Mouse (Mus musculus): Measurements from ENCODE around the gene Cpsf4l.
A peak's percentile ranks its signal among the peaks of the same experiment; 100 is the strongest.

Cpsf4l gene

GRCm38 (mm10) chr11:113709731-113710256 lies at the start of gene Cpsf4l:
Gene Cpsf4l, minus strand, starts transcription at chr11:113710017.
- no peak for DNase-seq (ENCODE audit: low read depth)

DNA sequence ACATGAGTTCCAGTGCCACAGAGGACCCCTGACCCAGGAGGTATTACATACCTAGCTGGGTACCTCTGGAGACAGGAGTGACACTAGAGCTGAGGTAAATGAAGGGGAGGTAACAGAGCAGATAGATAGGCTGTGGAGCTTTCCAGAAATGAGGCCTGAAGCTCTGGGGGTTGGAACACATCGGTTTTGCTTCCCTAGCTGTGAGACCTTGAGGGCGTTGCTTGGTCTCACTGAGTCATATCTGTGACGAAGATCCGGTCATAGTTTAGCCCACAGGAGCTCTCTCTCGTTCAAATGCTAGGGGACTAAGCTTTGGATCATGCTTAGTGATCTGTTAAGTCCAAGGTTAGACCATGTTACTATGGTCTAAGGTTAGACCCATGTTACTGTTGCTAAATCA lies 49.0 kb upstream of the Cpsf4l start:
- no peak for DNase-seq (ENCODE audit: low read depth)

DNA sequence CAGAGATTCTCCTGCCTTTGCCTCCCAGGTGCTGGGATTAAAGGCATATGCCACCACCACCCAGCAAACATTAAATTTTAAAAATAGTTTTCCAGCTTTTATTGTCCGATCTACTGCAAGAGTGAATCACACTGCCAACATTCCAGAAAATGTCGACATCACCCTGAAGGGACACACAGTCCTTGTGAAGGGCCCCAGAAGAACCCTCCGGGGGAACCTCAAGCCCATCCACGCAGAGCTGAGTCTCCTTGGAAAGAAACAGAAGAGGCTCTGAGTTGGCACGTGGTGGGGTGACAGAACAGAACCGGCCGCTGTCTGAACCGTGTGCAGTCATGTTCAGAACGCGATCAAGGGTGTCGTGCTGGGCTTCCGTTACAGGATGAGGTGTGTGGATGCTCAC lies 46.8 kb upstream of the Cpsf4l start:
- no peak for DNase-seq (ENCODE audit: low read depth)

- DNase-seq (ENCODE audit: low read depth): no peak
Measured at GRCm38 (mm10) chr11:113755878-113756277, 46.1 kb upstream of the Cpsf4l start.

- DNase-seq (ENCODE audit: low read depth): no peak
Measured at GRCm38 (mm10) chr11:113754845-113755244, 45.0 kb upstream of the Cpsf4l start.

DNA sequence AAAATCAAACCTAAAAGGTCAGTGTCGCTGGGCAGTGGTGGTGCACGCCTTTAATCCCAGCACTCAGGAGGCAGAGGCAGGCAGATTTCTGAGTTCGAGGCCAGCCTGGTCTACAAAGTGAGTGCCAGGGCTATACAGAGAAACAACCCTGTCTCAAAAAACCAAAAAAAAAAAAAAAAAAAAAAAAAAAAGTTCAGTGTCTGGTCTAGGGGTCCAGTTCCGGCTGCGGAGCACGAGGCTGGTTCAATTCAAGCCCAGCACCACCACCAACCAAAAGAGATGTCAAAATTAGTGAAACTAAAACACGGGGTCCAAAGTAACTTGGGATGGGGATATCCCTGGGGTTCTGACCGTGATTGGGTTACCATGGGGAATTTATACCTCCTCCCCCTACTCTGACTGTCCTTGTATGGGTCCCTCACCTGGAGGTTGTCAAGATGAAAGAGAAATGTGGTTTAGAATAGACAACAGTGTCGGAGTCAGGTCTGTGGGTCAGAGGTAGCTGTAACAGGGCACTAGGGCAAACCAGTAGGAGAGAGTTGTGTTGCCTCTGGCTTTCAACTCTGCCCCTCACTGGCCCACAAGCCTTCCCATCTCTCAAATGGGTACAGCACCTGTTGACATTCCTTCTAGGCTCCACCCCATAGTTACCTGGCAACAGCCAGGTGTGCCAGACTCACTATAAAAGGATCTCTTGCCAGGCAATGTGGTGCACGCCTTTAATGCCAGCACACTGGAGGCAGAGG lies 43.0 kb upstream of the Cpsf4l start:
- no peak for DNase-seq (ENCODE audit: low read depth)

- peak; percentile 78 for DNase-seq (ENCODE audit: low read depth)
Measured at GRCm38 (mm10) chr11:113752158-113752661, 42.4 kb upstream of the Cpsf4l start.

- peak; percentile 95 for DNase-seq (ENCODE audit: low read depth)
Measured at GRCm38 (mm10) chr11:113751484-113752084, 41.8 kb upstream of the Cpsf4l start, which contains the start of gene Cdc42ep4. Gene Cdc42ep4, minus strand, starts transcription at chr11:113751881.

DNA sequence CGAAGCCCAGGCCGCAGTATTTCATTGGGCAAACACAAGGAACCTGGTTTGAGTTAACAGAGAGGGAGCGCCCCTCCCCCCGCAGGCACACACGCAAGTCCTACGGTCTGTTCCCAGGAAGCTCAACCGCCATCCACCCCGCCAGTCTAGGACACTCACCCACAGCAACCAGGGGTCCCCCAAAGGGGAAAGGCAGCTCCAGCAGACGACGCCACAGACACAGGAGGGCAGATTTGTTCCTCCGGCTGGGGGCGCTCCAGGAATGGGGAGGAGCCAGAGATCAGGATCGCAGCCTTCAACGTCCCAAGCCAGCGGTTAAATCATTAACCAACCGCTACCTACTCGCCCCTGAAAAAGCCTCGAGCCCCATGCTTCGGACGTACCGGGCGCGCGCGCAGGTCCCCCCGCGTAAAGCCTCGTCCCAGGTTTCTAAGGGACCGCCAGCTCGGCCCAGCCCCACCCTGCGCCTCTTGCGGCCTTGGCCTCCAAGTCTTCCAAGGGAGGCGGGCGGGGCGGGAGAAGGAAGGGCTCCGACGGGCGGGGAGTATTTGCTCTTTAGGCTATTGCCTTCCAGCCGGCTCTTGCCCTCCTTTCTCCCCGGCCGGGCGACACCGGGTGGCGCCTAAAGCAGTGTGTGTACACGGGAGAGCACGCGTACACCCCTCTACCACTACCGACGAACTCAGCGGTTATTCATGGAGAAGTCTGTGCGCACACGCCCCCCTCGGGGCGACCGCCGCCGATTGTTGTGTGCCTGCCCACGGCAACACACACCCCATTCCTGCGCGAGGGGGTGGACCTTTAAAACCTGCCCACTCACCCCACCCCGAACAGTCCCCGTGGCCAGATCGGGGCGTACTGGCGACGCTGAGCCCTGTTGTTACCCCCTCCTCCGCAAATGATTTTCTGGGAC lies 41.0 kb upstream of the Cpsf4l start:
- peak; percentile 80 for DNase-seq (ENCODE audit: low read depth)

GRCm38 (mm10) chr11:113749749-113750351 lies 40.0 kb upstream of the Cpsf4l start:
- no peak for DNase-seq (ENCODE audit: low read depth)

DNA sequence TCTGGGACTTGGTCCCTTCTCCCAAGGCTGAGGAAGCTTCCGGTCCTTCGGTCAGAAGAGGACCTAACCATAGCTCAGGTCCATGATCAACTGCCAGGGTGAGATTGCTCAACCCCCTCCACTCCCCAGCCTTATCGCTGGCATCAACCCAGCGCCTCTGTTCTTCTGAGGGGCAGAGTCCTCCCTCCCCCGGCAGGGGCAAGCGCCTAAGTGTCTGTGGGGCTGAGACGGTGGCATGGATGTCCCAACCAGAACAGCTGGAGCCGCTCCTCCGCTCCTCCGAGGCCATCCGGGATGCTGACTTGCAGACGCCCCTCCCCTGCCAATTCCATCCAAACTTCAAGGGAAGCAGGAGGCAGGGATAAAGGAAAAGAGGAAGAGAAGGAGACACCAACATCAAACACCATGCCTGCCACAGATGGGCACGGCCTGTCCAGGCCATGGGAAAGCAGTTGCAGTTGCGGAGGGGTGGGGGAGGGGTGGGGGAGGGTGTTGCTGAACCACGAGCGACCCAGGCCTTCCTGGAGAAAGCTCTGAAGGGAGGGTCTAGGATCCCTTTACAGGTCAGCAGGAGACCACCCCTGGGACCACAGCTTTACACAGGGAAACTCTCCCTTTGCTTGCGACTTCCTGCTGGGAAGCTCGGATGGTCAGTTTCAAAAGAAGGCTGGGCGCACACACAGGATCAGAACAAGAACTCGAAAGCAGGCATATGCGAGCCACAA lies 39.1 kb upstream of the Cpsf4l start:
- no peak for DNase-seq (ENCODE audit: low read depth)

GRCm38 (mm10) chr11:113747725-113748380 lies 38.0 kb upstream of the Cpsf4l start:
- DNase-seq (ENCODE audit: low read depth): no peak

- peak; percentile 24 for DNase-seq (ENCODE audit: low read depth)
Measured at GRCm38 (mm10) chr11:113747056-113747455, 37.2 kb upstream of the Cpsf4l start.

- no peak for DNase-seq (ENCODE audit: low read depth)
Measured at GRCm38 (mm10) chr11:113745961-113746360, 36.1 kb upstream of the Cpsf4l start.

GRCm38 (mm10) chr11:113742998-113743397 lies 33.2 kb upstream of the Cpsf4l start:
- peak; percentile 34 for DNase-seq (ENCODE audit: low read depth)

GRCm38 (mm10) chr11:113740100-113740499 lies 30.3 kb upstream of the Cpsf4l start:
- DNase-seq (ENCODE audit: low read depth): no peak

DNA sequence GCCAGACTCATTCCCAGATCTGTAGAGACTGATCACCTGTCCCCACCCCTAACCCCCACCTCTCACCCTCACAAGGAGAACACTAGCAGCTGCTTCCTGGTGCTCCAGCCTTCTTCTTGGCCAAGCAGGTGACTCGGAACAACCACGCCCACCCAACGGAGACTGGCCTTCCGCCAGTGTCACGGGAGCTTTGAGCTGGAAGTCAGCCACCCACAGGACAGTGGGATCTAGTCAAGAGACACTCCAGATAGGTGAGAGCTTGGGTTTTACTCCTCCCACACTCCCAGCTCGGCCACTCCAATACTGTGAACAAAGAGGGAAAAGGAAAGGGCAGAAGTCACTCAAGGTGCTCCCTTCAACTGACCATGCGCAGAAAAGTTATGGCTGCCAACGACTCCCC lies 29.4 kb upstream of the Cpsf4l start:
- no peak for DNase-seq (ENCODE audit: low read depth)

- no peak for DNase-seq (ENCODE audit: low read depth)
Measured at GRCm38 (mm10) chr11:113737912-113738311, 28.1 kb upstream of the Cpsf4l start.

DNA sequence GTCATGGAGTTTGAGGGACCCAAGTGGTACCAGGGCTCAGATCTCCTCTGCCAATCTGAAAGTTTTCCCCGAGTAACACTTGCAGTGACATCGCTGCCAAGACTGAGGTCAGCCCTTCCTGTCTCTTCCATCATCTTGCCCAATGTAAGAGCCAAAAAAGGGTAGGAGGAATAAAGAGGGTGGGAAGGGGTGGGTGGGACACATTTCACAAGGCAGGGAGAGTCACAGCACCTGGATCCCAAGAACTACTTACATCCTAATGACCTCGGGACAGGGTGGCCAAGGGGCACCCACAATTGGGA lies 27.7 kb upstream of the Cpsf4l start:
- DNase-seq (ENCODE audit: low read depth): no peak

GRCm38 (mm10) chr11:113736848-113737552 lies 27.2 kb upstream of the Cpsf4l start:
- DNase-seq (ENCODE audit: low read depth): no peak
